Mouse (Mus musculus): ENCODE results near the gene Pde4c.

DNA sequence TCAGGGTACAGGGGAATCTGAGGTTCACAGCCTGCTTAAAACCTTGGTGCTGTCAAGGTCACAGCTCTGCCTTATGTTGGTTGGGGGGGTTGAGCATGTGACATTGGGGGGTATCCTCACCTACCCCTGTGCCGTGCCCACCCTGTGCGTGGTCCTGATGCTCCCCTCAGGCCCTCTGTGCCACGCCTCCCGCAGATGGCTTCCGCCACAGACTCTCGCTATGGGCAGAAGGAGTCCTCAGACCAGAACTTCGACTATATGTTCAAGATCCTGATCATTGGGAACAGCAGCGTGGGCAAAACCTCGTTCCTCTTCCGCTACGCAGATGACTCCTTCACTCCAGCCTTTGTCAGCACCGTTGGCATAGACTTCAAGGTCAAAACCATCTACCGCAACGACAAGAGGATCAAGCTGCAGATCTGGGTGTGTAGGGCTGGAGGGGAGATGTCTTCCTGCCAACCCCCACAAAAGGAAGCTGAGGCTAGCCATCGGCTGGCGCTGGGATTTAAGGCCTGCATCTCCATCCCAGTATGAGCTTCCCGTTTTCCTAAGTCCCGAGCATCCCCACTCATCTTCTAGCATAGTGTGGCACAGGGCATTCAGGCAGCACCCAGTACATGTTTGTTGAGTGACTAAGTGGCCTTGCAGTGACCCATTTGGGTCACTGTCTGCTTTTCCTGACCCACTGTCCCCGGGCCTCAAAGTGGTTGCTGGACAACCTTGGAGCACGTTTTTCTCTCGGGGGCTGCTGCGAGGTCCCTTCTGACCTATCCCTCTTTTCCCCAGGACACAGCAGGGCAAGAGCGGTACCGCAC lies 32.3 kb downstream of the Pde4c start:
- TF ChIP-seq POLR2A (IDR thresholded peaks at IDR 0.05; ENCODE audit: low read depth, low read length) (no peak), CTCF (IDR thresholded peaks at IDR 0.05; ENCODE audit: extremely low read depth, insufficient read length, insufficient replicate concordance, low read depth, low read length) (no peak)
